Mouse (Mus musculus) cerebellum, postnatal 10 days (tissue): ENCODE measurements around the gene Diaph3.

ENCODE experiments used
- DNase-seq, 2 experiments: peaks; one replicate each; pipeline ENCODE4 v3.0.0; 2021; ENCODE audit warnings: mixed read lengths in 2 of 2

Gene Diaph3

DNA sequence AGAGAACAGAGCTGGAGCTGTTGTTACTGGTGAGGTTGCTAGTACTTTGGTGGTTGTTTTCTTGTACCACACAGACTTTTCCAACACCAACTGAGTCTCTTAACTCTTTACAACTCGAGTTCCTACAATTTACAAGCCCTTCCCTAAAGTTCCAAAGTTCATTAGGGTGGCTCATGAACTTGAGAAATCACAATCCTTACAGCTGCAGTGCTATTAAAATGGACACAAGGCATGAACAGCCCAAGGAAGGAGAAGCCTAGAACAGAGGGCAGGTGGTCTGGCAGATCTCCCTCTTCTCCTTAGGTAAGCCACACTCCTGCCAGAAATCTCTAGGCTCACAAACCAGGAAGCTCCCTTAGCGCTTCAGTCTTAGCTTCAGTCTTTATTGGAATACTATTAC is 303.4 kb downstream of the Diaph3 start:
- peak in 1 of 2 experiments; percentile 16 for DNase-seq

- DNase-seq = peak; percentile 21 to 66
Observed at GRCm38 (mm10) chr14:86834851-86835250, 306.2 kb downstream of the Diaph3 start.

DNA sequence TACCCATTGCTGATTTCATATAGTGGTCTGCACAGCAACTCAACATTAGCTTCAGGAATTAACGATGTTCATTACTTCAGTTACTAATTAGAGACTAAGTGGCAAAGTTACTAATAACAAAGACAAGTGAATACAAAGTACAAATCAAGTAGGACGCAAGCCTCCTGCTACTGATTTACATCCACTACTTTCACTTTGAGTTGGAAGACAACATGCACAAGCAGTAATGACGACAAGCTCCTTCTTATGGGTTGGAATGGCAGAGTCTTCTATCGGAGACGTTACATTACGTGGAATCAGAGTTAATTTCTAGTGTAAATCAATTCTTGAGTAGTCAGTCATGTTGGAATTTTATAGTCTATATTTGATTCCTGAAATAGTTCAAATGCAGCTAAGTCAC is 306.8 kb downstream of the Diaph3 start:
- no peak for DNase-seq

GRCm38 (mm10) chr14:86833003-86833402 is 308.0 kb downstream of the Diaph3 start:
- DNase-seq = peak; percentile 8 to 11

DNA sequence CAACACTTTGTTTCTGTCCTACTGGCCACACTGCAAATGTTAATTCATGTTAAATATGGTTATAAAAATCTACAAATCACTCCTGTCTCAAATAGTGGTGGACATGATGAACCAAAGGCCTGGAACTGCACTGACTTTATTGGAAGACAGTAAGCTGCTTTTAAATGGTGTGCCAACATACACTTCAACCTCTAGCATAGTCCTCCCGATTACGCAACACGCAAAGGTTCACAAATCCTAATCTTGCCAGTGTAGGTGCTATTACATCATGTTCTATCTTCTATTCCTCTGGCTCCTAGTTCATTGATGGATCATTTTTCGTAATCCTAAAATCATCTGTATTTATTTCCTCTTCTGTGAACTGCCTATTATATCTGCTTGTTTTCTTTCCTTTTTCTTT is 324.8 kb downstream of the Diaph3 start:
- no peak for DNase-seq

GRCm38 (mm10) chr14:86788880-86789641 is 352.0 kb downstream of the Diaph3 start:
- DNase-seq = peak; percentile 16 to 29

GRCm38 (mm10) chr14:86786866-86787265 is 354.2 kb downstream of the Diaph3 start:
- DNase-seq = peak; percentile 74 to 89

DNA sequence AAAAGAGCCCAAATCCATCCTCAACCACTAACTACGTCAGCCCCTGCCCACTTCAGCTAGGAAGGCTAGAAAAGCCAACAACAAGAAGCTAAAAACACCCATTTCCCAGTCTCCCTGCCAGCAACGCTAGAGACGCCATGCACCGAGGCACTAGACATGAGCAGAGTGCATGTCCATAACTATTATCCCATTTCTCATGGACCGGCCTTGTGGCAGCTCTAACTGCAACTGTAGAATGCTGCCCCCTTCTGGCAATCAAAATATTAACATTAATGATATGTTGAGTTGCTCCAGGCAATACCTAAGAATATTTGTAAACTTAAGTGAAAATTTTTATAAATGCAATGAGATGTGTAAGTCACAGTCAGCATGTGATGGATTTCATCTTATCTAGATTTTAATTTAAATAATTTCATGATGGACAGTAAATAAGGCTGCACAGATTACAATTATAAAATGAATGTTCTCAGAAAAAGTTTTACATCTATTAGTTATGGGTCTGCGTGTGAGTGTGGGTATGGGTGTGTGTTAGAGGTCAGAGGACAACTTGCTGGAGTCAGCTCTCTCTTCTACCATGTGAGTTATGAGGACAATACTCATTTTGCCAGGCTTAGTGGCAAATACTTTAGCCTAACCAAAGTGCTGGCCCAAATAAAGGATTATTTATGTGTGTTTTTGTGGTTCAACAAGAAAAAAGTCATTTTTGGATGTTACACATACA is 359.3 kb downstream of the Diaph3 start:
- peak; percentile 74 to 93 for DNase-seq

DNA sequence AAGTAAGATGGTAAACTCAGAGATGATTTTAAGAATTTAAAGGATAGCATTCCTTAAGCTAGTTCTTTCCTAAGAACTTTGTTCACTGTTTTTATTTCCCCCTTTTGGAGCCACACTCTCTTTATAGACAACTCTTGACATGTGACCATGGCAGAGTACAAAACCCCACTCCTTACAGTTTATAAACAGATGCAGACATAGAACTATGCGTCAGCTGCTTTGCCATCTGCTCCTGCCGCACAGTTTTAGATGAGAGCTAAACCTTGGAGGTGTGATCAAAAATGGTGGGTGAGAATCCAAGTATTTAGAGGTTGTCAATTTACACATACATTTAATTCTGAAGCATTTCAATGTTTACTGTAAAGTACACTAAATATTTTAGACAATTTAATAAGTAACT is 367.7 kb downstream of the Diaph3 start:
- no peak for DNase-seq

DNA sequence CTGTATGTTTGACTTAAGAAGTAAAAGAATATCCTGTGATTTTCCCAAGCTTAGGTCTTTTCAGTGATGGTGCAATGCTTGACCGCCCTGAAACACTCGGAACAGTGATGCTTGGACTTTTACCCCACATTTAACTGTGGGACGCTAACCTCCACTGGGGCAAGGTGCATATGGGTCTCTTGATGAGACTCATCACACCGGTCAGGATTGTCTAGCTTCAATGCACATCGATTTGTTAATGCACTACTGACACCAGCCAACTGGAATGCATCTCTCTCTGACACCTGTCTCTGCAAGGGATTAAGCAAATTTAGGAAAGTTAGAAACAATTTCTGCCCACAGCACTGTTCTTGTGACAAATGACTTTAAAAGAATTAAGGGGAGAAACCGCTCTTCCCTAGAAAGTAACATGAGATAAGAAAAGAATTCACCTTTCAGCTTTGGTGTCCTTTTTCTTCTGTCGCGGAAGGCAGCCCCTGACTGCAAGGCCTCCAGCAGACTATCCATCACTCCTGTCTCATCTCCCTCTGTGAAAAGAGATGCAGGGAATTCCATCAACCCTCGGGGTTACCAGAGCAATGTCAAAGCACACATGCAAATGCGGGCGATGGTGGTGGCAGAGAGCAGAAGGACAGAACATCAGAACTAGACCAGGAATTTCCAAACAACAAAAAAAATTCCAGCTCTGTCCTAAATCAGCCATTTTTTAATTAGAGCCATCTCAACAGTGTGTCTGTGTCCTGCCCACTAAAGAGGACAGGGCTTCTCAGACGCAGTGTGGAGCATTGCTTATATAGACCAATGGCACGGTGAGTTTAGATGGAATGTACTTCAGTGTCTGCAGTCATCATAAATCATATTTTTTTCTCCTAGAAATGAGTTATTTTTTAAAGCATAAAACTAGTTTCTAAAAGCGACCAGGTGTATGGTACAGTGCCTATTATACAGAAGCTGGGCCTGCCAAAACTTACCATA is 368.6 kb downstream of the Diaph3 start:
- no peak for DNase-seq

DNA sequence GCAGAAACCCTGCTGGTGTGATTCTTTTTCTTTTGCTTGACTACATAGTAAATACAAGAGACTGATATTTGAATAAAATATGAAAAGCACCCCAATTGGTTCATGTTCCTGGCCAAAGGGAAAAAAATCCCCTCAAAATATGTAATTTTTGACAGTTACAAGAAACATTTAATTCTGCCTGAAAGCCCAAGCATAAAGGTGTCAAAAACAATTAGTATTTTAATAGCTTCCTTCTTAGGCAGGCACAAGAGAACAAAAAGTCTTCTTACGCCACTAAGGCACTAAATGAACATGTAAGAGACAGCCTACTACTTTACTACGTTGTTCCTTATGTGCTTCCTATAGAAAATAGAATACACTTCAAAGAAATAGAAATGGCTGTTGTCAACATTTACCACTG is 376.7 kb downstream of the Diaph3 start:
- DNase-seq = no peak

DNA sequence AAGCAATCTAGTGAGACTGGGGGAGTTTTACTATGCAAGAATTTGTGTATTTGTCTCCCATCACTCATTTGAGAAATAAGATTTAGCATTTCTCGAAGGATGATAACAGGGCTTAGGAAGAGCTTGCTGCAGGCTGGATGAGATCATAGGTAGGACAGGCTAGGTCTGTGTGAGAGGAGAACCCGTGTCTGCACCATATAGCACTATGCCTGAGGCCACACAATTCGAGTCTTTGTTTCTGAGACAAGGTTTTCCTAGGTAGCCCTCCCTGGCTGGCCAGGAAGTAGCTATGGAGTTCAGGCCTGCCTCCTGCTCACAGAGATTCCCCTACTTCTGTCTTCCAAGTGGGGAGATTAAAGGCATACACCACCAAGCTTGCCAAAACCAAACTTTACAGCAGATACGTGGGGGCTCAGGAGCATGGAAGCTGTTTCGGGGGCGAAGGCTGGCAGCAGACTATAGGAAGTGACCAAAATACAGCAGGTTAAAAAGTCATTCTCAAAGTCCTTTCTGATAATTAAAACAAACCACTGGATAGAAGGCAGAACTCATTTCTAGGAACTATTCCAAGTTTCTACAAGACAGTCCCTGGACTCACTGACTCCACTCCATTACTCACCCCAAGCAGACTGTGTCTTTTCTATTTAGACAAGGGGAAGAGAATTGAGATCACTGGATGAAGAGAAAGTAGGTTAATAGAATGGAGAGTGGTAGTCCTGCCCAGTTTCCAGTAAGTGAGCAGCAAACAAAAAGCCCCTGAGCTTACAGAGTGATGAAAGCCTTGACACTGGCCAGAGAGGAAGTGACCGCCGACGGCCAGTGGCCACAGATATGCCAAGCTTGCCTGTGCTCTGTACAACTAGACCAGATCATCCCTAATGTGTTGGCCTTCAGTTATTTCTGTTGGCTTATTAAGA is 383.2 kb downstream of the Diaph3 start:
- DNase-seq = no peak

DNA sequence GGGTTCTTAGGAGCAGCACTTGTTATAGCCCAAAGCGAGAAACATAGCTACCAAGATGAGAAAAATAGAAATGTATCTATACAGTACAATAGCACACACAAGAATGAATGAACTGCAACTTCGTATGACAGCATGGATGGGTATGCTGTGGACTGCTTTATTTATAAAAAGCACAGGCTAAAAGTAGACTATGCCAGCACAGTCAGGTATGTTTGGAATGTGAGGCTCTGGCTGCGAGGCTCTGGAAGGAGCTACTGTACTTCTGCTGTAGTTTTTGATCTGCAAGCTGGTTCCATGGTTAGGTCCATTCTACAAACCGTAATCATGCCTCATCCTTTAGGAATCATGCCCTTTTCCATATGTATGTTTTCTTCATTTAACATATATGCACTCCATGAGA is 383.9 kb downstream of the Diaph3 start:
- DNase-seq = no peak

- no peak for DNase-seq
Observed at GRCm38 (mm10) chr14:86750351-86750750, 390.7 kb downstream of the Diaph3 start.

- DNase-seq = no peak
Observed at GRCm38 (mm10) chr14:86749425-86749824, 391.6 kb downstream of the Diaph3 start.

DNA sequence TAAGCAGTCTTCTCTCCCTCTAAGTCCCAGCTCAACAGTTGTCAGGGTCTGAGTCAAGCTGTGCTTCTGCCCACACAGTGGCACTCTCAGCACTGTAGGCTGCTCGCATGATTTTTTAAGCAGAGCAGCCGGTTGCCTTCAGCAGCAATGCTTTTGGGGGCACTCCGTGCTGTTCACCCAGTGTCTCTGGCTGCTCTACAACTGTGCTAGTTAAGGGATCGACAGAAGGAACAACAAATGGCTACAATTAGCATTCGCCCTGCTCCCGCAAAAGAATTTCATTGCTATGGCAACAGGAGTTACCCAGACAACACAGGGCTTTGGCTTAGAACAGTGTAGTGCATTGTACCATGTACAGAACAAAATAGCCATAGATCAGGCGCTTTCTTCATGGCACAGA is 392.2 kb downstream of the Diaph3 start:
- DNase-seq = peak; percentile 68 to 74

DNA sequence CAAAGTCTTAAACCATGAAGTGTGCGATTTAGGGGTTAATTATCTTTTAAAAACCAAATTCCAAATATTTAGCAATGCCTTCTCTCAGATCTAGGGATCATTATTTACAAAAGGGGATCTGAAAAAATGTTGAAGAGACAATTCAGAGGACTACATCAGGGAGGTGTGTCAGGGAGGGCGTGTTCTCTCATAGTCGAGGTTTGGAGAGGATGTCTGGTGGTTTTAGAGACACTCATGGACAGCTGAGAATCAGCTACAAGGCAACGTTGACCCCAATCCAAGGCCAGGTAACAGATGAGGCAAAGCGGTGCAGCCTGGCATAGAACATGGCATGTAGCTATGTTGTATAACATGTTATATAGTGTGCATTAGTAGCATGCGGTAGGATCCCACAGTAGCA is 396.5 kb downstream of the Diaph3 start:
- DNase-seq = no peak

DNA sequence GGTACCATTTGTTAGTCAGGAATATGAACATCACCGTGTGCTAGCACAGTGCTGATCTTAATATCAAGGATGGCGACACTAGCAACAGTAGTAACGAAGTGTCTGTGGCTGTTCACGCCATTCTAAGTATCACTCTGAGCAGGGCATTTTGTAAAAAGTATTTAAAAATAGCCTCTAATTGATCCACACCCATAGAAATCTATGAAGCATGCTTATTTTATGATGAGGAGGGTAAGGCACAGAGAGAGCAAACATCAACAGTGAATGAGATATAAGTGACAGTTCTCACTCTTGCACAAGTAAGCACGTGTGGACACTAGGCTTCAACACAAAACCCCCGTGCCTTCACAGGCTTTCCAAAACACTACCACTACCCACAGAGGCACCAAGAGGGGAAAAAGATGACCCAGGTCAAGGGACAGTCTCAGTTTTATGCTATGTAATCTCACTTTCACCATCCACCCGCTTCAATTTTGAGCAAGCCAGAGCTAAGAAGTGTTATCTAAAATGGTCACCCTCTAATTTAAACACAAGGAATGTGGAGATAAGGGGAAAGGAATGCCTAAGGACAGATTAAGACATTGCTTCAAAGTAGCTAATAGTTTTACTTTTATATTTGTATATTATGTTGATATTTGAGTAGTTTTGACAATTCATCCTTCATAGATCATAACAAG is 399.0 kb downstream of the Diaph3 start:
- no peak for DNase-seq

DNA sequence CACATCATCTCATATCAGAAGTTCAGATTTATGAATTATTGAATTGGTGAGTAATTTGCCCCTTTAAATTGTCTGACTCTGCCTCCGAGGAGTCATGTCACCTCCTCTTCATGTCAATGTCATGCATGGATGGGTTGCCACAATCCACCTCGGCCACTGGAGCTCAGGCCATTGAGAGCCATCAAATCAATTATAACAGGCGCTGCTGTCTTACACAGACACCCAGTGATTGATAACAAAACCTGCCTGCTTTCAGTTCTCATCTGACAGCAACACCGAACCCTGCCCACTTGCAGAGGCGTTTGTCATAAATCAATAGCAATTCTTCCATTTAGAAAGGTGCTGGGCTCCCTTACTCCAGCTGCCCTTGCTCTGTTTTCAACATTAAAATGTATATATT is 402.1 kb downstream of the Diaph3 start:
- DNase-seq = no peak

DNA sequence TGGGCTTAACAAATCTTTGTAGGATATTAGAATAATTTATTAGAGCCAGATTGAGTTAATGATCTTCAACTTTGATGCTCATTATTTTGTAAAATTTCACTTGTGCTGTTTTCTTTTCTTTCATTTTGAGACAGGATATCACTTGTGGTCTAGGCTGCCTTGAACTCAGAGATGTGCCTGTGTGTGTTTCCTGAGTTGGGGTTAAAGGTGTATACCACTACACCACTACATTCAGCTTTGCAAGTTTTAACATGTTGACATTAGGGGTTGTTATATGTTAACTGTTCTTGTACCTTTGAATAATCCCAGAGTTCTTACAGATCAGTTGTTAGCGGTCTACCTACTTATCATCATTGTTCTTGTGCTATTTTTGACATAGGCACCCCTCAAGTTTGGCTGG is 404.4 kb downstream of the Diaph3 start:
- DNase-seq = no peak

GRCm38 (mm10) chr14:86731300-86731699 is 409.7 kb downstream of the Diaph3 start:
- no peak for DNase-seq
